Mouse (Mus musculus) gastrocnemius, adult 2 months (tissue): Measurements from ENCODE around the gene Fgfrl1. TPM values are rescaled to one million over a fixed set of nuclear protein-coding genes. Genes with fewer than 3 reads are reported as not detected.

Experiments used
- DNase-seq: peaks from one replicate; pipeline ENCODE4 v3.0.0; 2022
- H3K27ac ChIP-seq: fragments of 200-600 bp; 2 replicates; pipeline ENCODE4 v1.8.1; 2022; ENCODE audit warnings: mild to moderate bottlenecking
- H3K4me3 ChIP-seq: fragments of 200-600 bp; 2 replicates; pipeline ENCODE4 v1.8.1; 2022; ENCODE audit warnings: mild to moderate bottlenecking, moderate library complexity
- CTCF ChIP-seq: fragments of 200-600 bp; IDR thresholded peaks from 2 replicates; pipeline ENCODE4 v1.8.1; 2022; ENCODE audit warnings: antibody characterized with exemption, mild to moderate bottlenecking, moderate library complexity
- intact Hi-C: fragments of 180-260 bp; cut with DNase I; formaldehyde crosslinking; loops from one replicate; pipeline ENCODE4 v1.15.1; 2025
- total RNA-seq, 2 experiments: library from RNA; stranded (reverse); gene quantifications; 2 replicates each; pipeline ENCODE4 v1.2.3; 2021

The Fgfrl1 gene
- total RNA-seq, 2 experiments from 2014 or later = 18.0 to 45.2 TPM

- Histone ChIP-seq H3K27ac (peak overlapping the region; percentile 99), H3K4me3 (peak overlapping the region; percentile 75)
- intact Hi-C loops = loop anchor here (5.0 to 10.0 kb wide), 2 partner anchors 55 to 238 kb away; partner anchors contain the start of gene Atp5k
- DNase-seq = no peak
- TF ChIP-seq CTCF = no peak
These were observed 22.2 kb upstream of the Fgfrl1 start for GRCm38 (mm10) chr5:108669986-108670385.

- intact Hi-C loops = loop anchor here (10.0 kb wide), 1 partner anchor 54 kb away; no protein-coding TSS in a partner anchor
- H3K27ac ChIP-seq = peak overlapping the region; percentile 99; the same call in 1 of the 2 replicates
- H3K4me3 ChIP-seq = no peak overlapping the region; the same call in 1 of the 2 replicates
- TF ChIP-seq CTCF = peak; percentile 52
- DNase-seq = peak; percentile 58
These were observed 21.4 kb upstream of the Fgfrl1 start for GRCm38 (mm10) chr5:108670785-108671184.

- Histone ChIP-seq H3K4me3 (no peak overlapping the region), H3K27ac (no peak overlapping the region)
- no peak for DNase-seq
- no peak for TF ChIP-seq CTCF
- intact Hi-C loops = loop anchor here (10.0 kb wide), 1 partner anchor 53 kb away; no protein-coding TSS in a partner anchor
These were observed 20.4 kb upstream of the Fgfrl1 start for GRCm38 (mm10) chr5:108671757-108672156.

- H3K4me3 ChIP-seq = no peak overlapping the region
- DNase-seq = no peak
- no peak for TF ChIP-seq CTCF
- no peak overlapping the region for H3K27ac ChIP-seq
- intact Hi-C loops = loop anchor here (10.0 kb wide), 1 partner anchor 50 kb away; no protein-coding TSS in a partner anchor
These were observed 17.6 kb upstream of the Fgfrl1 start for GRCm38 (mm10) chr5:108674624-108675023.

GRCm38 (mm10) chr5:108675251-108675816, 16.8 kb upstream of the Fgfrl1 start, which contains the start of gene Slc26a1:
Slc26a1 (minus strand) TSS chr5:108675569.
- Histone ChIP-seq H3K4me3 (no peak within 1 kb of the TSS), H3K27ac (no peak within 1 kb of the TSS)
- DNase-seq = no peak
- TF ChIP-seq CTCF = no peak
- intact Hi-C loops = loop anchor here (10.0 kb wide), 1 partner anchor 49 kb away; no protein-coding TSS in a partner anchor

- no peak for DNase-seq
- intact Hi-C loops = loop anchor here (10.0 kb wide), 1 partner anchor 48 kb away; no protein-coding TSS in a partner anchor
- TF ChIP-seq CTCF = no peak
- H3K27ac ChIP-seq = peak overlapping the region; percentile 9; the same call in 1 of the 2 replicates
- peak overlapping the region; percentile 54 for H3K4me3 ChIP-seq
These were observed 15.2 kb upstream of the Fgfrl1 start for GRCm38 (mm10) chr5:108676772-108677498.

- intact Hi-C loops = loop anchor here (10.0 kb wide), 1 partner anchor 47 kb away; no protein-coding TSS in a partner anchor
- Histone ChIP-seq H3K4me3 (peak overlapping the region; percentile 54), H3K27ac (peak overlapping the region; percentile 9; the same call in 1 of the 2 replicates)
- DNase-seq = peak; percentile 39
- TF ChIP-seq CTCF = no peak
These were observed 14.4 kb upstream of the Fgfrl1 start for GRCm38 (mm10) chr5:108677605-108678295.

GRCm38 (mm10) chr5:108678296-108678854, 13.8 kb upstream of the Fgfrl1 start:
- no peak overlapping the region for H3K4me3 ChIP-seq
- no peak for TF ChIP-seq CTCF
- no peak for DNase-seq
- intact Hi-C loops = loop anchor here (10.0 kb wide), 1 partner anchor 46 kb away; no protein-coding TSS in a partner anchor
- no peak overlapping the region for H3K27ac ChIP-seq

- TF ChIP-seq CTCF = peak; percentile 41
- no peak for DNase-seq
- H3K4me3 ChIP-seq = no peak overlapping the region
- no peak overlapping the region for H3K27ac ChIP-seq
- intact Hi-C loops = loop anchor here (10.0 kb wide), 1 partner anchor 45 kb away; no protein-coding TSS in a partner anchor
These were observed 12.3 kb upstream of the Fgfrl1 start for GRCm38 (mm10) chr5:108679909-108680308.

GRCm38 (mm10) chr5:108680871-108681270, 11.3 kb upstream of the Fgfrl1 start:
- intact Hi-C loops = no loop called here
- DNase-seq = no peak
- TF ChIP-seq CTCF = no peak
- Histone ChIP-seq H3K4me3 (no peak overlapping the region), H3K27ac (no peak overlapping the region)

- Histone ChIP-seq H3K4me3 (no peak overlapping the region), H3K27ac (no peak overlapping the region)
- TF ChIP-seq CTCF = no peak
- no peak for DNase-seq
- intact Hi-C loops = no loop called here
These were observed 3.1 kb upstream of the Fgfrl1 start for GRCm38 (mm10) chr5:108689091-108689490.

- DNase-seq = no peak
- Histone ChIP-seq H3K4me3 (no peak overlapping the region), H3K27ac (no peak overlapping the region)
- peak; percentile 35 for TF ChIP-seq CTCF
- intact Hi-C loops = no loop called here
These were observed 1.0 kb upstream of the Fgfrl1 start for GRCm38 (mm10) chr5:108691152-108691551.
